Mouse (Mus musculus) lung, adult 18-20 months (tissue): ENCODE data around the gene Rps15.
"Not testable (repeated sequence)": the region's sequence is repeated elsewhere in the genome, so short reads cannot be mapped to it uniquely, and the experiment has no call there.

Experiments
- DNase-seq, 2 experiments: peaks; one replicate each; pipeline ENCODE4 v3.0.0; 2022; ENCODE audit warnings: mixed read lengths in 2 of 2

Rps15 gene

GRCm38 (mm10) chr10:80292251-80293146 is at the start of gene Rps15:
Gene Rps15, plus strand, starts transcription at chr10:80292453.
- peak; percentile 94 to 96 for DNase-seq

GRCm38 (mm10) chr10:80242607-80243006 is 49.6 kb upstream of the Rps15 start:
- no peak for DNase-seq

GRCm38 (mm10) chr10:80244791-80245399 is 47.4 kb upstream of the Rps15 start:
- peak in 1 of 2 experiments; percentile 34 for DNase-seq

- peak; percentile 72 to 81 for DNase-seq
Observed at GRCm38 (mm10) chr10:80245600-80245999, 46.7 kb upstream of the Rps15 start.

- DNase-seq, result no peak
Observed at GRCm38 (mm10) chr10:80247849-80248248, 44.4 kb upstream of the Rps15 start.

- DNase-seq, result not testable (repeated sequence)
Observed at GRCm38 (mm10) chr10:80248437-80248836, 43.8 kb upstream of the Rps15 start.

DNA sequence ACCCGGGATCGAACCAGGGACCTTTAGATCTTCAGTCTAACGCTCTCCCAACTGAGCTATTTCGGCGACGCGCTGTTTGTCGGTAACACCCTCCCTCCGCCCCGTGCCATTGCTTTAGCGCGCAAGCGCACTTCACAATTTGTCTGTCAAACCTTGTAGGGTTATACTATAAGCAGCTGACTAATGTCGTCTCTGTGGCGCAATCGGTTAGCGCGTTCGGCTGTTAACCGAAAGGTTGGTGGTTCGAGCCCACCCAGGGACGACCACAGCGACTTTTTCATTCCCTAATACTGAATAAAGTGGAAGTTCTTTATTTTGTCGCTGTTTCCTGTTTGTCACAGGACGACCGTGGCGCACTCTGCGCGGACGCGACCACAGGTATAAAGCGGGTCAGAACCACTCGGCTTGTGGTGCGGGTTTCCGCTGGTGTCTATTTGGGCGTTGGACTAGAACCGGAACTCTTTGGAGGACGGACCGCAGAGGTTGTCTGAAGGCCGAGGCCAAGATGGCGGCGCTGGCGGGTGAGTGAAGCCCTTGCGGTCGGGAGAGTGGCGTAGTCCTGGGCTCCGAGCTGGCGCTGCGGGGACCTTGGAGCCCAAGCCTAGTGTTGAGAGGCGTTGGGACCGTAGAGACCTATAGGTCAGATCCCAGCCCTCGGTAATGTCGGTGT is 43.1 kb upstream of the Rps15 start, which contains the start of gene Ndufs7:
Gene Ndufs7 (plus strand): TSS at position 151 of the 670 bp plus-strand sequence.
- peak; percentile 95 to 96 for DNase-seq

GRCm38 (mm10) chr10:80250059-80250458 is 42.2 kb upstream of the Rps15 start:
- no peak for DNase-seq

DNA sequence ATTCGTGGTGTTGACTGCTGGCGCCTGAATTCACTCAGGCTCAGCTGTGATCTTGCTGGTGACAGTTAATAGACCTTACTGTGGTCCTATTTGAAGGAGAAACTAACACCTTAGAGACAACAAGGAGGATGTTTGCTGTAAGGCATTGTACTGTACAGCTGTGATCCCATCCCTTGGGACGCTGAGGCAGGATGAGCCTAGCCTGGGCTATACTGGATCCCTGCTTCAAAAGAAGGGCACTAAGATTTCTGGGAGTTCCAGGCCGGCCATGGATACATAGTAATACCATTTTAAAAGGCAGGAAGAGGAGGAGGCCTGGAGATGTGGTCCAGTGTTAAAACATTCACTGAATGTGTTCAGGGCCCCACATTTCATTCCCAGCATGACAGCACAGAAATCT is 41.7 kb upstream of the Rps15 start:
- no peak for DNase-seq

GRCm38 (mm10) chr10:80252011-80252410 is 40.2 kb upstream of the Rps15 start:
- no peak for DNase-seq

GRCm38 (mm10) chr10:80252493-80253274 is 39.6 kb upstream of the Rps15 start:
- DNase-seq, result no peak

DNA sequence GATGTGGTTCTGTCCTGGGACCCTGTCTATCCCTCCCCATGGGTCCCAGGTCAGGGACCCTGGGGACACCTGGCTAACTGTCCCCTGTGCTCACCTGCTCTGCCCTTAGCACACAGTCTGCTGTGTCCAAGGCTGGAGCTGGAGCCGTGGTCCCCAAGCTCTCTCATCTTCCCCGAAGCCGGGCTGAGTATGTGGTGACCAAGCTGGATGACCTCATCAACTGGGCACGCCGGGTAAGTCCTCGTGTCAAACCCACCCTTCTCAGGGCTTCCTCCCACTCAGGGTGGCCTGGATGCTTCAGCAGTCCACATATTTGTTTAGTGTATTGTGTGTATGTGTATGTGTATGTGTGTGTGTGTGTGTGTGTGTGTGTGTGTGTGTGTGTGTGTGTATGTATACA is 38.7 kb upstream of the Rps15 start:
- DNase-seq, result no peak

DNA sequence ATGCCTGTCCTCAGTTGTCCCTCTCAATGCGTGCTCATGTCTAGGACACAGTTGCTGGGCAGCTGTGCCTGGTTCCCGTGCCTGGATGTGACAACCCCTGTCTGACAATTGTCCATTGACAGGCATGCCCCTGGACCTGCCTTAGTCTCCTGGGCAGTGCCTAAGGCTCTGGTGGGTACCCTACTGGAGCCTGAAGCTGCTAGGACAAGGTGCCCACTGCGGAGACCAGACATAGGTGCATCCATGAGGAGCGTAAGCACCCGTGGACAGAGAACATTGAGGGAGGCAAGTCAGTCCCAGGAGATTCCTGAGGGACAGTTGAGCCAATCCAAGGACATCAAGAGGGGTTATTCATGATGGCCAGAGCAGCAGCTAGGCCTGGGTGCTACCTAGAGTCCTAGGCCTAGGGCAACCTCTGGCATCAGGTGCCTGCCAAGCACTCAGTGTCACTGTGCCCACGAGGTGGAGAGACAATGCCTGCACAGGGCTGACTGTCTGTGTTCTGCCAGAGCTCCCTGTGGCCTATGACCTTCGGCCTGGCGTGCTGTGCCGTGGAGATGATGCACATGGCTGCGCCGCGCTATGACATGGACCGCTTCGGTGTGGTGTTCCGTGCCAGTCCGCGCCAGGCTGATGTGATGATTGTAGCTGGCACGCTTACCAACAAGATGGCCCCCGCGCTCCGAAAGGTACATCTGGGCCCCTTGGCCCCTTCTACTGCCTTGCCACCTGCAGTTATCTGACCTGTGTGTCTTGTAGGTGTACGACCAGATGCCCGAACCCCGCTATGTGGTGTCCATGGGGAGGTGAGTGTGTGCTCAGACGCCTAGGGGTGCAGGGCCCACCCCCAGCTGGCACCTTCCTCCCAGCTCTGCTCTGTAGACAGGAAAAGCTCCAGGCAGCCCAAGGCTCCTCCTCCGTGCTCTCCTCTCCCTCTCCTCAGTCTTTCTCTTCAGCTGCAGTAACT is 37.6 kb upstream of the Rps15 start:
- DNase-seq, result no peak

DNA sequence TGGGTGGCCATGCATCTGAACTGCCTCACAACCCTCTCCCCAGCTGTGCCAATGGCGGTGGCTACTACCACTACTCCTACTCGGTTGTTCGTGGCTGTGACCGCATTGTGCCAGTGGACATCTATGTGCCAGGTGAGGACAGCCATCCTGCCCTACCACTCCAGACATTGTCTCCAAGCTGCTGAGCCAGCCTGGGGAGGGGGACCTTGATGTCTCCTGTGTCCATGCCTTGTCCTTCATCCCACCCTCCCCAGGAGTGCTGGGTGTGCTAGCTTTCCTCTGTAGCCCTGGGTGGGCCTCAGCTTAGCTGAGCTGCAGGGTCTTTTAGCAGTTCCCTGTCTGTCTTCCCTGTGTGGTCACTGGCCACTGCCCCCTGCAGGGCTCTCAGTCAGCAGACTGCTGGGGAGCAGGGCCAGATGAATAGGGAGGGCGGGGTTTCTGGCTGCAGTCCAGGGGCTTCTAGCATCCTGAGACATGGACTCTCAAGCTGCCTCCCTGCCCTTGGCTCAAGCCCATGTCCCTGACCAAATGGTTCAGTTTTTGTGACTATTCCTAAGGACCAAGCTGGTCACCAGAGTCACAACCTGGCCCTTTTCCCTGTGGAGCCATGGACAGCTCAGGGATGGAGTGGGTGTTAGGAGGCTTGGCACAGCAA is 36.2 kb upstream of the Rps15 start:
- no peak for DNase-seq

DNA sequence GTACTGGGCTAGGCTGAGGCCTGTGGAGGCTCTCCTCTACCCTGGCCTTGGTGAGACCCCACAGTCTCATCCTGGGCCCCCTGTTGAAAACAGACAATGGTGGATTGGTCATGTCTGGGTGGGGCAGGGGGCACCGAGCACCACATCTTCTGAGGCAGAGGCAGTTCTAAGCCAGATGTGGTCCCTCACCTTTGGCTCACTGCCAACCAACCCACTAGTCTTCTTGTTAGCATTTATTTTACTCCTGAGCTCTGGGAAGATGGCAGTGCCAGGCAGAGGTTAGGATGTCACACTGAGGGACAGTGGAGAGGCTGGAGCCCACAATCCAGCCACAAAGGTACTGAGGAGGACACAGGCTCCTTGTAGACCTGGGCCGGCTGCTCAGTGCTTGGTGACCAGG is 34.3 kb upstream of the Rps15 start:
- no peak for DNase-seq

DNA sequence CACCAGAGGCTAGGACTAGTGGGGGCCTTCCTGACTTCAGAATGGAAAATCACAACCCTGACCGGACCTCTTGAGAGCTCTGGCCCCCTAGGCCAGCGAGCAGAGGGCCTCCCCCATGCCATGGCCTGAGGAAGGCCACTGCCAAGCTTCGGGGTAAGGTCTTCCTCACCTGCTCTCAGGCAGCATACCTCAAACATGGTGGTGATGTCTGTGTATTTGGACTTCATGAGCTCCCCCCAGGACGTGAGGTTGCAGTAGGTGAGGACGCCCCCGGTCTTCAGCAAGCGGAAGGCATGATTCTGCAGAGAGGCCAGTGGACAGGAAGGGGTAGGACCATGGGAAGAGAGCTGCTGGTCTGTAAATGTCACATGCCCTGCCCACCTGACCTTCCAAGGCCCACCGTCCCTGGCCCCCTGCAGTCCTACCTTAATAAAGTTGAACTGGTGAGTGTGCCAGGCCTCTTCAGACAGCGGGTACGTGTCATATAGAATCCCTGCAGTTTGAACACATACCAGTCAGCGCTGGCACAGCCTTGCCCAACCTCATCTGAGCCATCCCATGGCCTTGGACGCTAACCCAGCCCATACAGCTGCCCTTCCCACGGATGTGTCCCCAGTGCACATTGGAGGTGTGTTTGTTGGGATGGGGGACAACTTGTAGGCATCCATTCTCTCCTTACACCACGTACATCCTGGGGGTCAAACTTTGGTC is 33.3 kb upstream of the Rps15 start:
- DNase-seq, result no peak

- no peak for DNase-seq
Observed at GRCm38 (mm10) chr10:80259463-80259805, 32.8 kb upstream of the Rps15 start.

DNA sequence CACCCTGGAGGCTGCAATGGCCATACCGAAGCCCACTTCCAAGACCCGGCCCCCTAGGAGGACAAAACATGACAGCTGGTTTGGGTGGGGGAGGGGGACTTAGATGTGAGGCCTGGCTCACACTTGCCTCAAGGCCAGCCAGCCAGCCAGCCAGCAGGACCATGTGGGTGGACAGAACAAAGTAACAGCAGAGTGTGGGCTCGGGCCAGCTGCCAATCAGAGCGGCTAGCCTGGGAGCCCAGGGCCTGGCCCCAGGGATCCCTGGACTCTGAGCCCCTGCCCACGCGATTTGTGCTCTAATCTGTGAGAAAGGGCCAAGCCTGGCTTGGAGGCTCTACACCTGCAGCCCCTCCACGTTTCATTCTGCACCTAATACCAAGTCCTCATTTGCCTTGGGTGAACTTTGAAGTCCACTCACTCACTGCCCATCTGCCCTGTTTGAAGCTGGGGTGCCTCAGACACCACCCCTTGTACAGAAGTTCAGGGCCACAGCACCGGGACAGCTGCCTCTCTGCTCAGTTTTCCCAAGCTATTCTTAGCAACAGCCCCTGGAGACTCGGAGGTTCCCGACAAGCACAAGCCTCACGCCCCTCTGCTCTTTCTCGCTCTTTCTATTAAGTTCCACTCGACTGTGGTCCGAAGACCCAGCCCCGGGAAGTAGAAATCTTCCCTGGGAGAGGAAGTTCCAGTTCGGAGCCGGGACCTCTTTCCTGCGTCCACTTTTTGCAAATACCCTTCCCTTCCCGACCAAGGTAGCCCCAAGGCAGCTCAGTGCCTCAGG is 32.2 kb upstream of the Rps15 start:
- DNase-seq, result peak; percentile 29 to 36
